Mouse (Mus musculus) ES-E14 (cell line): Measurements from ENCODE around the gene Hmga1. TPM values are rescaled to one million over a fixed set of nuclear protein-coding genes. Genes with fewer than 3 reads are reported as not detected.
A peak's percentile ranks its signal among the peaks of the same experiment; 100 is the strongest.

Experiments used
- DNase-seq: peaks from one replicate; pipeline ENCODE4 v3.0.0-alpha.2; 2013; ENCODE audit warnings: low read depth, low spot score
- H3K27ac ChIP-seq: 2 replicates; pipeline ENCODE4 v1.5.1; 2012; ENCODE audit warnings: low read depth, mild to moderate bottlenecking, low read length, moderate library complexity, mixed read lengths; ENCODE audit not compliant: poor library complexity, insufficient read depth, severe bottlenecking
- H3K36me3 ChIP-seq: 2 replicates; pipeline ENCODE4 v1.6.1; 2012; ENCODE audit warnings: mild to moderate bottlenecking, low read length, moderate library complexity, mixed read lengths; ENCODE audit not compliant: control insufficient read depth, poor library complexity, insufficient read depth, severe bottlenecking
- H3K4me1 ChIP-seq, 2 experiments: fragments of 150-350 bp in 1 of 2; sonication (generic) in 1 of 2; 2 replicates each; pipeline ENCODE4 v1.6.1; 2012; ENCODE audit warnings: low read length in 2 of 2, mild to moderate bottlenecking in 1 of 2, mixed read lengths in 1 of 2; ENCODE audit not compliant: control insufficient read depth in 2 of 2, insufficient read depth in 2 of 2, poor library complexity in 1 of 2
- H3K4me3 ChIP-seq, 2 experiments: fragments of 150-350 bp in 1 of 2; sonication (generic) in 1 of 2; 2 replicates each; pipeline ENCODE4 v1.5.1; 2012; ENCODE audit warnings: low read length in 2 of 2, low read depth in 1 of 2, mild to moderate bottlenecking in 1 of 2, mixed read lengths in 1 of 2; ENCODE audit not compliant: insufficient read depth in 1 of 2, poor library complexity in 1 of 2, severe bottlenecking in 1 of 2
- H3K9ac ChIP-seq: 2 replicates; pipeline ENCODE4 v1.6.1; 2012; ENCODE audit warnings: low read depth, mild to moderate bottlenecking, low read length, mixed read lengths; ENCODE audit not compliant: poor library complexity, insufficient read depth, severe bottlenecking
- H3K9me3 ChIP-seq: fragments of 150-350 bp; sonication (generic); 2 replicates; pipeline ENCODE4 v1.6.1; 2012; ENCODE audit warnings: low read depth, mild to moderate bottlenecking, low read length; ENCODE audit not compliant: control insufficient read depth, insufficient read depth
- CHD2 ChIP-seq: IDR thresholded peaks from 2 replicates; pipeline ENCODE4 v1.6.1; 2014; ENCODE audit warnings: mild to moderate bottlenecking, low read depth, low read length, inconsistent platforms
- HCFC1 ChIP-seq: IDR thresholded peaks from 2 replicates; pipeline ENCODE4 v1.6.1; 2012; ENCODE audit warnings: low read length, inconsistent platforms, borderline replicate concordance; ENCODE audit not compliant: insufficient read depth
- MAFK ChIP-seq: IDR thresholded peaks from 2 replicates; pipeline ENCODE4 v1.6.1; 2014; ENCODE audit warnings: mild to moderate bottlenecking, low read depth, low read length, inconsistent platforms; ENCODE audit not compliant: insufficient read depth
- ZC3H11A ChIP-seq: IDR thresholded peaks from 2 replicates; pipeline ENCODE4 v1.6.1; 2012; ENCODE audit warnings: low read depth, mild to moderate bottlenecking, inconsistent platforms, low read length, borderline replicate concordance
- ZNF384 ChIP-seq: IDR thresholded peaks from 2 replicates; pipeline ENCODE4 v1.6.1; 2012; ENCODE audit warnings: low read depth, low read length, inconsistent platforms
- in situ Hi-C, 2 experiments: fragments of 600-800 bp; cut with MboI; formaldehyde crosslinking; loops; one replicate each; pipeline ENCODE4 v1.15.1; 2025; ENCODE audit warnings: low sequenced_read_pairs in 2 of 2, inconsistent platforms in 1 of 2; ENCODE audit not compliant: unreplicated experiment in 2 of 2
- total RNA-seq: library from RNA; depleted of rRNA; stranded (reverse); fragments of 300-350 nt; gene quantifications from 2 replicates; pipeline ENCODE4 v1.2.3, GENCODE M21; 2012

Hmga1 gene
- total RNA-seq, 1 experiment, result 175 TPM

- peak within 1 kb of the TSS; percentile 69 for H3K4me3 ChIP-seq
- no peaks in the 10 kb centered on the region for H3K9me3 ChIP-seq
- peak within 1 kb of the TSS; percentile 6; the same call in 1 of the 2 replicates for H3K27ac ChIP-seq
- DNase-seq, result peak; percentile 87
- no peak for TF ChIP-seq ZNF384
- peaks cover 7 to 10% of the 10 kb centered on the region in 2 experiments; a peak in 3 of 4 replicates for H3K4me1 ChIP-seq
- H3K9ac ChIP-seq, result peak within 1 kb of the TSS; percentile 63
- in situ Hi-C loops, result no loop called here
- peaks cover 21% of the 10 kb centered on the region for H3K36me3 ChIP-seq
Measured at GRCm38 (mm10) chr17:27565163-27565941, 9.1 kb downstream of the Hmga1 start, which contains the start of gene AI413582. Gene AI413582, minus strand, starts transcription at chr17:27565756.

GRCm38 (mm10) chr17:27565942-27566267 lies 9.6 kb downstream of the Hmga1 start:
- no peaks in the 10 kb centered on the region for H3K9me3 ChIP-seq
- H3K4me1 ChIP-seq, result peaks cover 7 to 10% of the 10 kb centered on the region in 2 experiments; a peak in 3 of 4 replicates
- H3K9ac ChIP-seq, result peak overlapping the region; percentile 63
- H3K4me3 ChIP-seq, result peak overlapping the region; percentile 45 to 63
- DNase-seq, result no peak
- H3K36me3 ChIP-seq, result peaks cover 15% of the 10 kb centered on the region
- no peak for TF ChIP-seq CHD2
- TF ChIP-seq ZC3H11A, result no peak
- no peak for TF ChIP-seq ZNF384
- TF ChIP-seq MAFK, result no peak
- TF ChIP-seq HCFC1, result no peak
- H3K27ac ChIP-seq, result no peak overlapping the region; the same call in 1 of the 2 replicates
- in situ Hi-C loops, result no loop called here

GRCm38 (mm10) chr17:27568228-27568627 lies 11.9 kb downstream of the Hmga1 start:
- TF ChIP-seq CHD2 (no peak), MAFK (no peak), ZNF384 (no peak), HCFC1 (no peak)
- Histone ChIP-seq H3K36me3 (peaks cover 4% of the 10 kb centered on the region), H3K4me3 (no peak overlapping the region), H3K9ac (no peak overlapping the region), H3K4me1 (peaks cover 3 to 6% of the 10 kb centered on the region in 2 experiments; a peak in 3 of 4 replicates), H3K27ac (no peak overlapping the region), H3K9me3 (no peaks in the 10 kb centered on the region)
- in situ Hi-C loops, result no loop called here
- DNase-seq, result no peak

GRCm38 (mm10) chr17:27571315-27571714 lies 15.0 kb downstream of the Hmga1 start:
- no peak for DNase-seq
- Histone ChIP-seq H3K36me3 (0 out of 2 replicates have a peak, but pooled peaks cover 4% of the 10 kb centered on the region), H3K4me3 (no peak overlapping the region), H3K9ac (no peak overlapping the region), H3K4me1 (peaks cover 0 to 2% of the 10 kb centered on the region in 2 experiments; a peak in 1 of 4 replicates), H3K27ac (no peak overlapping the region), H3K9me3 (no peaks in the 10 kb centered on the region)
- TF ChIP-seq ZNF384, result no peak
- TF ChIP-seq MAFK, result no peak
- no peak for TF ChIP-seq ZC3H11A
- in situ Hi-C loops, result no loop called here

GRCm38 (mm10) chr17:27573772-27574320 lies 17.5 kb downstream of the Hmga1 start:
- TF ChIP-seq ZNF384 (no peak), MAFK (no peak), HCFC1 (no peak), ZC3H11A (no peak), CHD2 (no peak)
- Histone ChIP-seq H3K4me3 (no peak overlapping the region), H3K9ac (no peak overlapping the region), H3K27ac (no peak overlapping the region), H3K36me3 (peaks cover 6% of the 10 kb centered on the region; the same call in 1 of the 2 replicates), H3K9me3 (no peaks in the 10 kb centered on the region), H3K4me1 (peaks cover 0 to 4% of the 10 kb centered on the region in 2 experiments; a peak in 2 of 4 replicates)
- DNase-seq, result no peak
- in situ Hi-C loops, result no loop called here
